Mouse (Mus musculus): ENCODE measurements around the gene Son. TPM values are rescaled to one million over a fixed set of nuclear protein-coding genes. Genes with fewer than 3 reads are reported as not detected.

The Son gene
- polyA plus RNA-seq (2012; rRNA removed; ENCODE audit: low replicate concordance), result 23.0 and 36.8 TPM in 2 replicates

DNA sequence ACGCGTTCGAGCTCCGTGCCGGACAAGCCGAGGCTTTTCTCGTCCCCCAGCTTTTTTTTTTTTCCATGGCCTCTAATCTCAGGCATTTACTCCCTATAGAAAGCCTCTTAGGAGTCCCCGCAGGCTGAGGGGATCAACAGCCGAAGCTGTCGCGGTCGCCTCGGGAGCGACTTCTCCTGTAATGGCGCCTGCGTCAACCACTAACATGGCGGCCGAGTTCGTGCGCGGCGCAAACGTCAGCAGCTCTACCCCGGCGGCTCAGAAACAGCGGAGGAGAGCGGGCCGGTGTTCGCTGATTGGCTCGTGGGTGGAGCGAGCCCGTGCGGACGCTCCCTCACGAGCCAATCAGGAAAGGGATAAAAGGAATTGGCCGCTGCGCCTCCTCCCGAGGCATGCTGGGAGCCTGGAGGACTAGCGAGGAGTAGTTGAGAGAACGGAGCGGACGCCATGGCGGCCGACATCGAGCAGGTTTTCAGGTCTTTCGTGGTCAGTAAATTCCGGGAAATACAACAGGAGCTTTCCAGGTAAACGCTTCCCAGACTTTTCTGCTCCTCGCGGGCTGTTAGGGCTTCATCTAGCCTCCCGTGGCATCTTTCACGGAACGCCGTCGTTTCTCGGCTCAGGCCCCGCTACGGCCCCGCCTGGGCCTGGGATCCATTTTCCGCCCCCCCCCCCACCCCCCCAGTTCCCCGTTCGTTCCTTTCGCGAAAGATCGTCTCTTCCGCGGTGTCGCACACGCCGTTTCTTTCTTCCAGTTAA lies at the start of gene Son:
Gene Son, plus strand, starts transcription at position 46 of the 759 bp plus-strand sequence.

DNA sequence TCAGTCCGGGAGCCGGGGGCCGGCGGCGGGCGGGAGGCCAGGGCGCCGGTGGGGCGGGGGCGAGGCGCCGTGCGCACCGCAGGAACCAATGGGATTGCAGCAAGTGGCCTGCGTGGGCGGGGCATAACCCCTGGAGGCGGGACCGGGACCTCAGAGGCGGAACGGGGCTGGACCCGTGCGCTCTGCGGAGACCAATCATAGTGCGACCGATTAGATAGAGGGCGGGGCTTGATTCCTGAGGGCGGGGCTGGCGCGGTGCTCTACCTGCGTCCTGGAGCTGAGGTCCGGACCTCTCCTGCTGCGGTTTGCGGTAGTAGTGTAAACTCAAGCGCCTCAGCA lies 49.7 kb upstream of the Son start, which contains the start of gene Tmem50b:
Gene Tmem50b, minus strand, starts transcription at position 129 of the 339 bp plus-strand sequence.

DNA sequence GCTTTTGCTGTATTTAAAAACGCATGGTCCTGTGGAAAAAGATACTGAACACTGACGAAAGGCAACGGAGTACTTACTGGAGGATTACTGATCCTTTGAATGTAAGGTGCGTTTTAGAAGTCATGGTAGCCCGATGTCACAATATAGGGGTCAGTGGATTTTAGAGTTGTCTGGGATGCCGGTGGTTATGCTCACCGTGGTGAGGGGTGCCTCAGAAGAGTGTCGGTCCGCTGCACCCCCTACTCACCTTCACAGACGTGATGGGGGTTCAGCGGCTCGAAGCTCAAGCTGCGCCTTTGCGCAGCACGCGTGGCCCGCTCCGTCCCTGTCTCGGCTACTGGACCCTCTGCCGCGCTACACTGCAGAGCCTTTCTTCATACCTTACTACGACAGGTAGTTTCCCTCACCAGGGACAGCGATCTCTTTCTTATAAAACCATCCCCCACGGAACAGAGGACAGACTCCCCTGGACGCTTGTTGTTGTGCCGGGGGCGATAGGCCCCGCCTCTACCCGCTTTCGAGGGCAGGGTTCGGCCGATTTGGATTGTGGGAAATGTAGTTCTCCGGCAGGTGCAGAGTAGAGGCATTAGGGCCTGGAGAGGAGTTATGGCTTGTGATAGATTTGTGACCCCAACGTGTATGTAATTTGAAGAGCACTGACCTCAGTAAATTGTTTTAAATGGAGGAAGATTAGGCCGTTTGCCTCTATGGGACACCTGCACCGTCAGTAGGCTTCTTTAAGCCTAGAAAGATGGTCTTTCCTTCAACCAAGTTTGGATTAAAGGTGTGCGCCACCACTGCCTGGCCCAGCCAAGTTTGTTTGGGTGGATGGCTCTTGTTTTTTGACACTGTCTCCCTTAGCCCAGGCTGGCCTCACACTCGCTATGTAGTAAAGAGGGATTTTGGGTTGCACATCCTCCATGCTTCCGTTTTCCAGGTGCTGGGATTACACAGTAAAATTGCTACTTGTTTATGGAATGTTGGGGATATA lies 28.5 kb upstream of the Son start, which contains the start of gene Dnajc28:
Gene Dnajc28, minus strand, starts transcription at position 516 of the 991 bp plus-strand sequence.

DNA sequence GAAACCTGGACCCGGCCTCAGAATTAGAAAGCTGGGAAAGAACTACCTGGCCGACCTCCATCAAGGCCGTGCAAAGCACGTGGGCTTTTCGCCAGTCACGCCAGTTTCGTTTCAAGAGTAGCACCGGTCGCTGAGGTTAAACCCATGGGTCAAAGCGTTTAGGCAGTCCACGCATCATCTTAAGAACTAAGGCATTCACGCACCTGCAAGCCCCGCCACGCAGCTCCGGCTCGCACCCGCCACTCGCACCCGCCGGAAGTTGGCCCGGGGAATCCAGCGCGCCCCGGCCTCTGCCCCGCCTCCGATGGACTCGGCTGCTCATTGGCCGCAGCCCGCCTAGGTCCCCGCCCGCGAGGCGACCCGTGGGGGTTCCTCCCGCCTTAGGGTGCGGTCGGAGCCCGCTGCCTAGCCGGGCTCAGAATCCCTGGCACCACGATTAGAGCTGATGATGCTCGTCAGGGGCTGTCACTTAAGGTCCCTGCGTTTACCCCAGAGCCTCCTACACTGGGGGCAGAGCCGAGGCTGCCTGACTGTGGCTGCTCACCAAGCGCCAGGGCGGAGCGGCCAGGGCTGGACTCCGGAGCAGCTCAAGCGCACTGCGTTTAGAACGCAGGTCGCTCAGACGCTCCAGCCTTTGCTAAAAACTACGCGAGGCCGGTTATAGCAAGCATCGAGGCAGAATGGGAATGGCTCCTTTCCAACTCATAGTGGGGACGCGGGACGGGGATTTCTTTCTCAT lies 456 bp upstream of the Son start, which contains the start of gene Gart:
Gene Gart, minus strand, starts transcription at position 272 of the 739 bp plus-strand sequence.

DNA sequence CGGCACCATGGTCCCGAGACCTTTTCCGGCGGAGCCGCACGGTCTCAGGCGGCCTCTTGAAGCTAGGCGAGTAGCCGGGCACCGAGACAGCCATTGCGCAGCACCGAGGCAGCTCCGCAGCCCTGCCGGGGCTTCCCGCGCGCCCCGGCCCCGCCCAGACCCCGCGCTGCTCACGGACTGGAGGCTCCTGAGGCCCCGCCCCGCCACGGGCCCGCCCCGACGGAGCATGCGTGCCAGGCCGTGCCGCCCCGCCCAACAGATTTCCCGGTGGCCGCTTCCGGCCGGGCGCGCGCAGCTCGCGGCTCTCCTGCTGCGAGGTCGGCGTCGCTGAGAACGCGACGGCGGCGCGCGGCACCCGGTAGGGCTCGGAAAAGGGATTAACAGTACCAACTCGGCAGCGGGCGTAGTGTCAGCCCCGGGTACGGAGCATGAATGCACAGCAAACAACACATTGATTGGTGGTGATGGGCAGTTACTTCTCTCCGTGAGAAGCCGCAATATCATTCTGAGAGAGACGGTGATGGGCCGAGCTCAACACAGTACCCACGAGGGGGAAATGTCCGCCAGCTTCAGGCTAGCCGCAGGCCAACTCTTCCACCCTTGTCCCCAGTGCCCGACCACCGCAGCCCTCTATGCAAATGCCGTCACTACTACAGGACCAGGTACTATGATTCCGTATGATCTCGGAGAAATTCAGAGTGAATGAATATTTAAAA lies 41.5 kb downstream of the Son start, which contains the start of gene Donson:
Gene Donson, minus strand, starts transcription at position 152 of the 716 bp plus-strand sequence.

DNA sequence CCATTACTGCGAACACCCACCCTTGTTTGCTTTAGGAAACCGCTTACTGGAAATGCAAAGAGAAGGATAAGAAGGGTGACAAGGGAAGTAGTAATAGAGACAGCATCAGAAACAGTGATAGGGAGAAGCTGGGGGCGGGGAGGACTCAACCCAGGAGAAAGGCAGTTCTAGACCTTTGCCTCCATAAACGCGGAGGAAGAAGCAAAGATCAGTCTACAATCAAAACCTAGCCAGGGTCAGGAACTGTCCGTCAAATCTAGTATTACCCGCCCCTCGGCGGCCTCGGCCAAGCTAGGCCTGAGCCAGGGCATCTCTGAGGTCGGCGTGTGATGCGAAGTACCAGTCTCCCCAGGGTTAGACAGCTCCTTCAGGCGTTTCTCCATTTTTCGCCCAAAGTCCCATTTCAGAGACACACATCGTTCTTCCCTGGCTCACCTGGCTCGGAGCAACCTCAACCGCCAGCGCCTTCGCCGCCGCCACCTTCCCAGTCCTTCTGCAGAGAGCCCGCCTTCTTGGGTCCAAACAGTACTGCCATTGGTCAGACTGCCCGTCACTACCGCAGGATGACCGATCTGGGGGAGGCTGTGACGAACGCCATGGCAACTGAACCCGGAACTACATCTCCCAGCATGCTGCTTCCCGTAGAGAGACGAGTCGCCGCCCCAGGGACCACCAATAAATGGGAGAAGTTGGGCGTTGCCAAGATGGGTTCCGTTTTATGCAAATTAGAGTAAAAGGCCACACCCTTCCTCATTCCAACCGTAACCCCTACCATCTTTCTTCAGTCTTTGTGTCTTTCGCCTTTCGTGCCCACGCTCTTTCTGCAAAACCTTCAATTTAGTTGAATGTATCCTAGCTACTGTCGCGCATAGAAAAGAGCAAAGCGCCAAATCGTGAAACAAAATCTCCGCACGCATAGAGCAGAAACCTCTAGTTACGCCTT lies 81.1 kb downstream of the Son start, which contains the start of gene Cryzl1:
Gene Cryzl1, minus strand, starts transcription at position 853 of the 943 bp plus-strand sequence.

Other genes with a start within 250 kb of the Son start
- 26.6 and 65.6 TPM in 2 replicates for gene Il10rb, start 241.3 kb upstream of the Son start, polyA plus RNA-seq (2012; rRNA removed; ENCODE audit: low replicate concordance)
- gene Ifnar1, start 162.3 kb upstream of the Son start, polyA plus RNA-seq (2012; rRNA removed; ENCODE audit: low replicate concordance), result 7.5 and 9.3 TPM in 2 replicates
- gene Ifngr2, start 100.4 kb upstream of the Son start, polyA plus RNA-seq (2012; rRNA removed; ENCODE audit: low replicate concordance), result 67.5 and 273 TPM in 2 replicates
- 17.5 and 18.8 TPM in 2 replicates for gene Tmem50b, start 49.7 kb upstream of the Son start, polyA plus RNA-seq (2012; rRNA removed; ENCODE audit: low replicate concordance)
- 0.04 TPM in 1 of 2 replicates, not detected in the other for gene Dnajc28, start 28.5 kb upstream of the Son start, polyA plus RNA-seq (2012; rRNA removed; ENCODE audit: low replicate concordance)
- gene Gart, start 554 bp upstream of the Son start, polyA plus RNA-seq (2012; rRNA removed; ENCODE audit: low replicate concordance), result 9.2 and 12.8 TPM in 2 replicates
- 6.0 and 10.7 TPM in 2 replicates for gene Donson, start 41.3 kb downstream of the Son start, polyA plus RNA-seq (2012; rRNA removed; ENCODE audit: low replicate concordance)
- gene Cryzl1, start 81.5 kb downstream of the Son start, polyA plus RNA-seq (2012; rRNA removed; ENCODE audit: low replicate concordance), result 6.6 and 7.1 TPM in 2 replicates
- gene Itsn1, start 81.8 kb downstream of the Son start, polyA plus RNA-seq (2012; rRNA removed; ENCODE audit: low replicate concordance), result 13.6 and 18.3 TPM in 2 replicates

All from duodenum, adult 2 months (tissue).